Mouse (Mus musculus): ENCODE results near the gene Shisa5. TPM values are rescaled to one million over a fixed set of nuclear protein-coding genes. Genes with fewer than 3 reads are reported as not detected.
A peak's percentile ranks its signal among the peaks of the same experiment; 100 is the strongest.

Shisa5 gene
- polyA plus RNA-seq, 1 experiment = not detected

- Histone ChIP-seq H3K4me3 (ENCODE audit: insufficient read depth, low read depth, low read length) (no peak overlapping the region), H3K27ac (ENCODE audit: insufficient read depth, low read depth, low read length) (no peak overlapping the region), H3K4me1 (ENCODE audit: control insufficient read depth, insufficient read depth, low read length) (0 out of 2 replicates have a peak, but pooled peaks cover 3% of the 10 kb centered on the region)
- WGBS = 78% methylated on average over 19 of the region's 19 CpGs
- no peak for TF ChIP-seq CTCF (IDR thresholded peaks at IDR 0.05; ENCODE audit: insufficient read depth, low read depth, low read length)
- no peak for TF ChIP-seq POLR2A (IDR thresholded peaks at IDR 0.05; ENCODE audit: insufficient read depth, low read depth, low read length)
Measured at GRCm38 (mm10) chr9:108998287-108999166, 39.8 kb upstream of the Shisa5 start.

GRCm38 (mm10) chr9:108999167-108999526, 39.2 kb upstream of the Shisa5 start:
- Histone ChIP-seq H3K4me3 (ENCODE audit: insufficient read depth, low read depth, low read length) (no peak overlapping the region), H3K27ac (ENCODE audit: insufficient read depth, low read depth, low read length) (no peak overlapping the region), H3K4me1 (ENCODE audit: control insufficient read depth, insufficient read depth, low read length) (no peaks in the 10 kb centered on the region)
- TF ChIP-seq POLR2A (IDR thresholded peaks at IDR 0.05; ENCODE audit: insufficient read depth, low read depth, low read length) (no peak), CTCF (IDR thresholded peaks at IDR 0.05; ENCODE audit: insufficient read depth, low read depth, low read length) (no peak)
- WGBS = 68% methylated on average over 4 of the region's 4 CpGs

DNA sequence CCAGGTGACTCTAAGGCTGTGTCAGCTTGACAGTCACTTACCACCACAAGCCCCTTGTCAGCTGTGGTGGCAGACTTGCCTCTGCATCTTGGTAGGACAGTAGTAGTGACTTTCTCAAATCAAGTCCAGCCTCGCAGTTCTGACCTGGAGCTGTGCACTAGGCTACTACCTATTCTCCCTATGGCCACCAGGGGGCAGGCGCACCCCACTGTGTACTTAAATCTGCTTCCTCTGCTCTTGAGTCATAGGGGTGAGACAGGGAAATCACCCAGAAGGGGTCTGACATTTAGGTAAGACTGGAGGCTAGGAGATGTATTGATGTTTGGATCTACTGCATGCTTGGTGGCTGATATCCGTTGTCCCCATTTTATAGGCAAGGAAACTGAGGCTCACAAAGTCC, 37.6 kb upstream of the Shisa5 start:
- Histone ChIP-seq H3K4me3 (ENCODE audit: insufficient read depth, low read depth, low read length) (no peak overlapping the region), H3K4me1 (ENCODE audit: control insufficient read depth, insufficient read depth, low read length) (no peaks in the 10 kb centered on the region), H3K27ac (ENCODE audit: insufficient read depth, low read depth, low read length) (no peak overlapping the region)
- TF ChIP-seq CTCF (IDR thresholded peaks at IDR 0.05; ENCODE audit: insufficient read depth, low read depth, low read length) (peak; percentile 38; the same call in 1 of the 2 replicates), POLR2A (IDR thresholded peaks at IDR 0.05; ENCODE audit: insufficient read depth, low read depth, low read length) (no peak)
- 11% methylated on average over 3 of the region's 3 CpGs for WGBS

- Histone ChIP-seq H3K4me3 (ENCODE audit: insufficient read depth, low read depth, low read length) (no peak overlapping the region), H3K4me1 (ENCODE audit: control insufficient read depth, insufficient read depth, low read length) (peaks cover 3% of the 10 kb centered on the region), H3K27ac (ENCODE audit: insufficient read depth, low read depth, low read length) (no peak overlapping the region)
- TF ChIP-seq CTCF (IDR thresholded peaks at IDR 0.05; ENCODE audit: insufficient read depth, low read depth, low read length) (no peak), POLR2A (IDR thresholded peaks at IDR 0.05; ENCODE audit: insufficient read depth, low read depth, low read length) (no peak)
- WGBS = 71% methylated on average over 2 of the region's 2 CpGs
Measured at GRCm38 (mm10) chr9:109003201-109003600, 35.2 kb upstream of the Shisa5 start.

- Histone ChIP-seq H3K4me1 (ENCODE audit: control insufficient read depth, insufficient read depth, low read length) (peaks cover 20% of the 10 kb centered on the region), H3K27ac (ENCODE audit: insufficient read depth, low read depth, low read length) (no peak overlapping the region), H3K4me3 (ENCODE audit: insufficient read depth, low read depth, low read length) (no peak overlapping the region)
- TF ChIP-seq POLR2A (IDR thresholded peaks at IDR 0.05; ENCODE audit: insufficient read depth, low read depth, low read length) = no peak
- TF ChIP-seq CTCF (IDR thresholded peaks at IDR 0.05; ENCODE audit: insufficient read depth, low read depth, low read length) = no peak
- 85% methylated on average over 21 of the region's 21 CpGs for WGBS
Measured at GRCm38 (mm10) chr9:109007025-109007780, 31.2 kb upstream of the Shisa5 start.

- 89% methylated on average over 9 of the region's 9 CpGs for WGBS
- Histone ChIP-seq H3K4me3 (ENCODE audit: insufficient read depth, low read depth, low read length) (no peak overlapping the region), H3K27ac (ENCODE audit: insufficient read depth, low read depth, low read length) (no peak overlapping the region; the same call in 1 of the 2 replicates), H3K4me1 (ENCODE audit: control insufficient read depth, insufficient read depth, low read length) (peaks cover 20% of the 10 kb centered on the region)
- TF ChIP-seq POLR2A (IDR thresholded peaks at IDR 0.05; ENCODE audit: insufficient read depth, low read depth, low read length) (no peak), CTCF (IDR thresholded peaks at IDR 0.05; ENCODE audit: insufficient read depth, low read depth, low read length) (no peak)
Measured at GRCm38 (mm10) chr9:109008081-109008480, 30.3 kb upstream of the Shisa5 start.

GRCm38 (mm10) chr9:109008994-109009635, 29.2 kb upstream of the Shisa5 start:
- Histone ChIP-seq H3K4me3 (ENCODE audit: insufficient read depth, low read depth, low read length) (no peak overlapping the region), H3K27ac (ENCODE audit: insufficient read depth, low read depth, low read length) (peak overlapping the region; percentile 38; the same call in 1 of the 2 replicates), H3K4me1 (ENCODE audit: control insufficient read depth, insufficient read depth, low read length) (peaks cover 20% of the 10 kb centered on the region)
- TF ChIP-seq POLR2A (IDR thresholded peaks at IDR 0.05; ENCODE audit: insufficient read depth, low read depth, low read length) (no peak), CTCF (IDR thresholded peaks at IDR 0.05; ENCODE audit: insufficient read depth, low read depth, low read length) (no peak)
- 34% methylated on average over 10 of the region's 10 CpGs for WGBS

DNA sequence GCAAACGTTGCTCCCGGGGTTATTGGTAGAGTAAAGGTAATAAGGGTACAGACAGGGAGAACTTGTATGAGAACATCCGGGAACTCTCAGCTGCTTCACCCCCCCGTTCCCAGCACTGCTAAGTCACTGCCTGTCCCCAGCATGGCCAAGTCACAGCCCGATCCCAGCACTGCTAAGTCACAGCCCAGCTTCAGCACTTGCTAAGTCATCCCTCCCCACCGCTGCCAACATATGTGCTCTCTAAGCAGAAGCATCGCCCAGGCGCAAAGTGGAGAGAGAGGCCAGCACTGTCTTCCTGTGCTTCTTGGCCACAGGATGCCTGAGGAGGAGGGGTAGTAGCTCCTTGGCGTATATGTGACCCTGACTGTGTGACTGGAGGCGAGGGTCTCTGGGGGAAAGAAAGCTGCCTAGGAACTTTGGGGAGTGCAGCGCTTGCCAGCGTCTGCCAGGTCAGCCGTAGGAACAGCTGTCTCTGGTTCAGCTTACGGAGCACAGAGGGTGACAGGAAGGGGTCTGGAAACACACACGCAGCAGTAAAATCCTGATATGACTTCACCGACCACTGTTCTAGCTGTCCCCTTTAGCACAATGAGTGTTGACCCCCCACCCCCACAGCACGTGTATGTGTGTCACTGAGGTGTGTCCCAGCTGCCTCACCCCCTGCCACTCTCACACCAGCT, 28.6 kb upstream of the Shisa5 start:
- peak overlapping the region; percentile 23; the same call in 1 of the 2 replicates for H3K27ac ChIP-seq (ENCODE audit: insufficient read depth, low read depth, low read length)
- H3K4me3 ChIP-seq (ENCODE audit: insufficient read depth, low read depth, low read length) = no peak overlapping the region
- TF ChIP-seq POLR2A (IDR thresholded peaks at IDR 0.05; ENCODE audit: insufficient read depth, low read depth, low read length) (no peak), CTCF (IDR thresholded peaks at IDR 0.05; ENCODE audit: insufficient read depth, low read depth, low read length) (no peak)
- WGBS = 54% methylated on average over 17 of the region's 17 CpGs
- peaks cover 20% of the 10 kb centered on the region for H3K4me1 ChIP-seq (ENCODE audit: control insufficient read depth, insufficient read depth, low read length)

All from olfactory bulb, adult 2 months (tissue).